Mouse (Mus musculus) layer of hippocampus, adult 9-11 months (tissue): ENCODE results near the gene Pnmal2.

Experiments used
- DNase-seq: peaks from one replicate; pipeline ENCODE4 v3.0.0; 2022

Gene Pnmal2

GRCm38 (mm10) chr7:16944061-16944807 lies at the start of gene Pnmal2:
TSS of gene Pnmal2 (plus strand) at chr7:16944682.
- DNase-seq: peak; percentile 92

GRCm38 (mm10) chr7:16895000-16895399 lies 49.5 kb upstream of the Pnmal2 start:
- no peak for DNase-seq

- no peak for DNase-seq
Observed at GRCm38 (mm10) chr7:16895511-16895910, 49.0 kb upstream of the Pnmal2 start.

GRCm38 (mm10) chr7:16900526-16900925 lies 44.0 kb upstream of the Pnmal2 start:
- no peak for DNase-seq

- DNase-seq: no peak
Observed at GRCm38 (mm10) chr7:16903439-16903955, 41.0 kb upstream of the Pnmal2 start.

GRCm38 (mm10) chr7:16904120-16904675 lies 40.3 kb upstream of the Pnmal2 start:
- DNase-seq: no peak

- DNase-seq: no peak
Observed at GRCm38 (mm10) chr7:16905491-16906021, 38.9 kb upstream of the Pnmal2 start.

GRCm38 (mm10) chr7:16906281-16906680 lies 38.2 kb upstream of the Pnmal2 start, which contains the start of gene Ptgir:
TSS of gene Ptgir (plus strand) at chr7:16906490.
- DNase-seq: no peak

GRCm38 (mm10) chr7:16906889-16907559 lies 37.5 kb upstream of the Pnmal2 start:
- no peak for DNase-seq

- no peak for DNase-seq
Observed at GRCm38 (mm10) chr7:16907842-16908241, 36.6 kb upstream of the Pnmal2 start.

- DNase-seq: no peak
Observed at GRCm38 (mm10) chr7:16908367-16908766, 36.1 kb upstream of the Pnmal2 start.

GRCm38 (mm10) chr7:16908859-16909258 lies 35.6 kb upstream of the Pnmal2 start:
- DNase-seq: no peak

GRCm38 (mm10) chr7:16909909-16910308 lies 34.6 kb upstream of the Pnmal2 start:
- no peak for DNase-seq

- no peak for DNase-seq
Observed at GRCm38 (mm10) chr7:16911904-16912303, 32.6 kb upstream of the Pnmal2 start.

GRCm38 (mm10) chr7:16912360-16912759 lies 32.1 kb upstream of the Pnmal2 start:
- no peak for DNase-seq

- peak; percentile 67 for DNase-seq
Observed at GRCm38 (mm10) chr7:16913806-16914452, 30.6 kb upstream of the Pnmal2 start.

GRCm38 (mm10) chr7:16914453-16915343 lies 29.8 kb upstream of the Pnmal2 start:
- no peak for DNase-seq

GRCm38 (mm10) chr7:16915461-16916340 lies 28.8 kb upstream of the Pnmal2 start:
- no peak for DNase-seq

- no peak for DNase-seq
Observed at GRCm38 (mm10) chr7:16916342-16917265, 27.9 kb upstream of the Pnmal2 start.

- no peak for DNase-seq
Observed at GRCm38 (mm10) chr7:16917447-16917846, 27.0 kb upstream of the Pnmal2 start.
